Mouse (Mus musculus) limb, embryonic 14.5 days (tissue): ENCODE data around the gene Kdm2b. TPM values are rescaled to one million over a fixed set of nuclear protein-coding genes. Genes with fewer than 3 reads are reported as not detected.

Experiments used
- ATAC-seq: fragments of 200-750 bp; cut with Nextera tagmentation; 2 replicates; pipeline ENCODE4 v1.8.0; 2017; ENCODE audit warnings: low read depth, moderate number of reproducible peaks, moderate TSS enrichment; ENCODE audit not compliant: low FRiP score
- DNase-seq: peaks from one replicate; pipeline ENCODE4 v3.0.0-alpha.2; 2015; ENCODE audit warnings: low spot score
- H3K27ac ChIP-seq: fragments of 300-500 bp; sonication (generic); replicated peaks from 2 replicates; pipeline ENCODE4 v1.5.1; 2014; ENCODE audit warnings: low read depth, mild to moderate bottlenecking, low read length, moderate library complexity, mixed read lengths
- H3K27me3 ChIP-seq: fragments of 300-500 bp; sonication (generic); 2 replicates; pipeline ENCODE4 v1.6.1; 2014; ENCODE audit warnings: low read length, mixed read lengths; ENCODE audit not compliant: control insufficient read depth, insufficient read depth
- H3K36me3 ChIP-seq: fragments of 300-500 bp; sonication (generic); 2 replicates; pipeline ENCODE4 v1.6.1; 2014; ENCODE audit warnings: mild to moderate bottlenecking, low read length, moderate library complexity, mixed read lengths; ENCODE audit not compliant: control insufficient read depth, insufficient read depth
- H3K4me1 ChIP-seq: fragments of 300-500 bp; sonication (generic); 2 replicates; pipeline ENCODE4 v1.6.1; 2014; ENCODE audit warnings: antibody characterized with exemption, low read length, mixed read lengths; ENCODE audit not compliant: control insufficient read depth, insufficient read depth
- H3K4me2 ChIP-seq: fragments of 300-500 bp; sonication (generic); replicated peaks from 2 replicates; pipeline ENCODE4 v1.6.1; 2014; ENCODE audit warnings: low read depth, mild to moderate bottlenecking, low read length, moderate library complexity; ENCODE audit not compliant: severe bottlenecking
- H3K4me3 ChIP-seq: fragments of 300-500 bp; sonication (generic); replicated peaks from 2 replicates; pipeline ENCODE4 v1.5.1; 2014; ENCODE audit warnings: low read length
- H3K9ac ChIP-seq: fragments of 300-500 bp; sonication (generic); 2 replicates; pipeline ENCODE4 v1.6.1; 2014; ENCODE audit warnings: mild to moderate bottlenecking, low read depth, low read length, moderate library complexity; ENCODE audit not compliant: severe bottlenecking
- H3K9me3 ChIP-seq: fragments of 300-500 bp; sonication (generic); 2 replicates; pipeline ENCODE4 v1.6.1; 2016; ENCODE audit warnings: low read length; ENCODE audit not compliant: control insufficient read depth
- POLR2A ChIP-seq: fragments of 200-500 bp; IDR thresholded peaks from 2 replicates; pipeline ENCODE4 v1.8.0; 2012; ENCODE audit warnings: inconsistent platforms, mild to moderate bottlenecking, moderate library complexity, borderline replicate concordance; ENCODE audit not compliant: insufficient read depth, insufficient read length; ENCODE audit errors: extremely low read depth
- WGBS: fragments of 180-500 bp; shearing (Covaris S2); extraction: QIAGEN DNeasy Blood & Tissue Kit; methylation state at CpG from one replicate; pipeline ENCODE4 v1.1.7; 2014; 5-methylcytosine and 5-hydroxymethylcytosine counted together
- polyA plus RNA-seq, 2 experiments: library from polyadenylated mRNA; depleted of rRNA in 1 of 2; stranded (reverse) in 1 of 2; unstranded in 1 of 2; fragments of >200 nt; fragmentation: Nextera tagmentation in 1 of 2; extraction: Ambion mirVana in 1 of 2; gene quantifications; 2 replicates each; pipeline versions ENCODE4 v1.2.1 to v1.2.3; 2012 to 2014

The Kdm2b gene
- polyA plus RNA-seq, 2 experiments: 37.0 to 40.9 TPM

GRCm38 (mm10) chr5:122900558-122901171 lies 89.0 kb downstream of the Kdm2b start:
- H3K4me1 ChIP-seq: peaks cover 10% of the 10 kb centered on the region; the same call in 1 of the 2 replicates
- ATAC-seq: no peak
- H3K27ac ChIP-seq: peak overlapping the region; percentile 86
- 2% methylated on average over 32 of the region's 33 CpGs for WGBS
- peak overlapping the region; percentile 84 for H3K4me2 ChIP-seq
- H3K4me3 ChIP-seq: peak overlapping the region; percentile 85
- no peaks in the 10 kb centered on the region for H3K9me3 ChIP-seq
- DNase-seq: no peak
- H3K9ac ChIP-seq: peak overlapping the region; percentile 90
- no peaks in the 10 kb centered on the region for H3K27me3 ChIP-seq
- H3K36me3 ChIP-seq: no peaks in the 10 kb centered on the region
- TF ChIP-seq POLR2A: no peak

- peak; percentile 92 for DNase-seq
- H3K4me3 ChIP-seq: peak overlapping the region; percentile 85
- peak; percentile 99 for ATAC-seq
- H3K4me2 ChIP-seq: peak overlapping the region; percentile 84
- peak overlapping the region; percentile 90 for H3K27ac ChIP-seq
- TF ChIP-seq POLR2A: peak; percentile 64; the same call in 1 of the 2 replicates
- H3K36me3 ChIP-seq: no peaks in the 10 kb centered on the region
- H3K9ac ChIP-seq: peak overlapping the region; percentile 90
- no peaks in the 10 kb centered on the region for H3K27me3 ChIP-seq
- no peaks in the 10 kb centered on the region for H3K9me3 ChIP-seq
- H3K4me1 ChIP-seq: peaks cover 10% of the 10 kb centered on the region; the same call in 1 of the 2 replicates
- whole genome bisulfite sequencing: under 1% methylated on average over 34 of the region's 120 CpGs
Measured at GRCm38 (mm10) chr5:122899777-122900557, 89.7 kb downstream of the Kdm2b start.

- Histone ChIP-seq H3K4me2 (peak overlapping the region; percentile 84), H3K4me1 (peaks cover 10% of the 10 kb centered on the region; the same call in 1 of the 2 replicates), H3K4me3 (peak overlapping the region; percentile 85), H3K9me3 (no peaks in the 10 kb centered on the region), H3K27ac (peak overlapping the region; percentile 90), H3K27me3 (no peaks in the 10 kb centered on the region), H3K36me3 (no peaks in the 10 kb centered on the region), H3K9ac (peak overlapping the region; percentile 90)
- ATAC-seq: no peak
- no peak for TF ChIP-seq POLR2A
- WGBS: under 1% methylated on average over 43 of the region's 45 CpGs
- no peak for DNase-seq
Measured at GRCm38 (mm10) chr5:122898963-122899776, 90.5 kb downstream of the Kdm2b start.

- ATAC-seq (no peak), DNase-seq (no peak)
- Histone ChIP-seq H3K4me1 (peaks cover 10% of the 10 kb centered on the region; the same call in 1 of the 2 replicates), H3K27me3 (no peaks in the 10 kb centered on the region), H3K4me2 (no peak overlapping the region; the same call in 1 of the 2 replicates), H3K4me3 (no peak overlapping the region), H3K9me3 (no peaks in the 10 kb centered on the region), H3K36me3 (no peaks in the 10 kb centered on the region), H3K27ac (no peak overlapping the region), H3K9ac (no peak overlapping the region)
- TF ChIP-seq POLR2A: no peak
- 78% methylated on average over 6 of the region's 6 CpGs for WGBS
Measured at GRCm38 (mm10) chr5:122898153-122898552, 91.5 kb downstream of the Kdm2b start.

- no peak for ATAC-seq
- Histone ChIP-seq H3K4me3 (no peak overlapping the region), H3K27ac (no peak overlapping the region), H3K4me1 (peaks cover 10% of the 10 kb centered on the region; the same call in 1 of the 2 replicates), H3K9me3 (no peaks in the 10 kb centered on the region), H3K27me3 (no peaks in the 10 kb centered on the region), H3K9ac (no peak overlapping the region), H3K4me2 (no peak overlapping the region), H3K36me3 (peaks cover 5% of the 10 kb centered on the region; the same call in 1 of the 2 replicates)
- 64% methylated on average over 4 of the region's 4 CpGs for WGBS
- no peak for DNase-seq
- TF ChIP-seq POLR2A: no peak
Measured at GRCm38 (mm10) chr5:122894821-122895220, 94.8 kb downstream of the Kdm2b start.
